Mouse (Mus musculus) ES-E14 (cell line): ENCODE data around the gene Fxyd5.

Source experiments
- CHD2 ChIP-seq: IDR thresholded peaks from 2 replicates; pipeline ENCODE4 v1.6.1; 2014; ENCODE audit warnings: mild to moderate bottlenecking, low read depth, low read length, inconsistent platforms
- HCFC1 ChIP-seq: IDR thresholded peaks from 2 replicates; pipeline ENCODE4 v1.6.1; 2012; ENCODE audit warnings: low read length, inconsistent platforms, borderline replicate concordance; ENCODE audit not compliant: insufficient read depth
- MAFK ChIP-seq: IDR thresholded peaks from 2 replicates; pipeline ENCODE4 v1.6.1; 2014; ENCODE audit warnings: mild to moderate bottlenecking, low read depth, low read length, inconsistent platforms; ENCODE audit not compliant: insufficient read depth

DNA sequence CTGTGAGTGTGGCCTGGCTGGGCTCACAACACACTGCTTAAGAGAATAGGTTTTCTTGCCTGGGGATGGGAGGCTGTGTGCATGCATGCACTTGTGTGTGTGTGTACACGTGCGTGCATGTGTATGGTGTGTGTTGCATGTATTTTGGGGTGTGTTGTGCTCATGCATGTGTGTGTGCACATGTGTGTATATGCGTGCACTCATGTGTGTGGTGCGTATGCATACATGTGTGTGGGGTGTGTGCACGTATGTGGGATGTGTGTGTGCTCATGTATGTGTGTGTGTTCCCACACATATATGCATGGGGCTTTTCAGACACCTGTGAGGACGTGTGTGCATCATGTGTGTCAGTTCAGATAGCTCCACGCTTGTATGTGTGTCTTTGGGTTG lies 18.3 kb upstream of the Fxyd5 start:
- TF ChIP-seq CHD2 = no peak
- no peak for TF ChIP-seq HCFC1
- no peak for TF ChIP-seq MAFK
